Mouse (Mus musculus) hindbrain, embryonic 15.5 days (tissue): ENCODE measurements around the gene Gm20388. TPM values are rescaled to one million over a fixed set of nuclear protein-coding genes. Genes with fewer than 3 reads are reported as not detected.

ENCODE experiments used
- ATAC-seq: fragments of 200-750 bp; cut with Nextera tagmentation; 2 replicates; pipeline ENCODE4 v1.8.0; 2017; ENCODE audit warnings: low read depth, moderate number of reproducible peaks, moderate TSS enrichment; ENCODE audit not compliant: low FRiP score
- H3K27ac ChIP-seq: fragments of 300-500 bp; sonication (generic); replicated peaks from 2 replicates; pipeline ENCODE4 v1.5.1; 2015; ENCODE audit warnings: mild to moderate bottlenecking, inconsistent platforms
- H3K27me3 ChIP-seq: fragments of 300-500 bp; sonication (generic); 2 replicates; pipeline ENCODE4 v1.6.1; 2015; ENCODE audit warnings: control low read depth, inconsistent platforms
- H3K36me3 ChIP-seq: fragments of 300-500 bp; sonication (generic); 2 replicates; pipeline ENCODE4 v1.6.1; 2015; ENCODE audit warnings: control low read depth, inconsistent platforms
- H3K4me1 ChIP-seq: fragments of 300-500 bp; sonication (generic); replicated peaks from 2 replicates; pipeline ENCODE4 v1.6.1; 2015; ENCODE audit warnings: control low read depth, inconsistent platforms
- H3K4me2 ChIP-seq: fragments of 300-500 bp; sonication (generic); 2 replicates; pipeline ENCODE4 v1.6.1; 2015; ENCODE audit warnings: moderate library complexity, mild to moderate bottlenecking, inconsistent platforms
- H3K4me3 ChIP-seq: fragments of 300-500 bp; sonication (generic); 2 replicates; pipeline ENCODE4 v1.5.1; 2015; ENCODE audit warnings: mild to moderate bottlenecking, inconsistent platforms
- H3K9ac ChIP-seq: fragments of 300-500 bp; sonication (generic); 2 replicates; pipeline ENCODE4 v1.6.1; 2015; ENCODE audit warnings: inconsistent platforms
- H3K9me3 ChIP-seq: fragments of 300-500 bp; sonication (generic); 2 replicates; pipeline ENCODE4 v1.6.1; 2016; ENCODE audit warnings: control low read depth, inconsistent platforms
- WGBS: fragments of 180-500 bp; shearing (Covaris S2); methylation state at CpG from one replicate; pipeline ENCODE4 v1.1.7; 2015; 5-methylcytosine and 5-hydroxymethylcytosine counted together
- polyA plus RNA-seq: library from polyadenylated mRNA; unstranded; fragments of >200 nt; fragmentation: Nextera tagmentation; extraction: Ambion mirVana; gene quantifications from 2 replicates; pipeline ENCODE4 v1.2.1, GENCODE M21; 2015

Gene Gm20388
- polyA plus RNA-seq, 1 experiment from 2014 or later = 5.4 TPM

- no peaks in the 10 kb centered on the region for H3K4me1 ChIP-seq
- H3K9me3 ChIP-seq = no peaks in the 10 kb centered on the region
- ATAC-seq = no peak
- H3K9ac ChIP-seq = no peak overlapping the region
- 88% methylated on average over 4 of the region's 4 CpGs for WGBS
- no peaks in the 10 kb centered on the region for H3K36me3 ChIP-seq
- H3K4me3 ChIP-seq = no peak overlapping the region
- H3K27ac ChIP-seq = no peak overlapping the region
- H3K27me3 ChIP-seq = no peaks in the 10 kb centered on the region
- no peak overlapping the region for H3K4me2 ChIP-seq
Measured at GRCm38 (mm10) chr8:122140411-122140810, 2229.8 kb downstream of the Gm20388 start.

DNA sequence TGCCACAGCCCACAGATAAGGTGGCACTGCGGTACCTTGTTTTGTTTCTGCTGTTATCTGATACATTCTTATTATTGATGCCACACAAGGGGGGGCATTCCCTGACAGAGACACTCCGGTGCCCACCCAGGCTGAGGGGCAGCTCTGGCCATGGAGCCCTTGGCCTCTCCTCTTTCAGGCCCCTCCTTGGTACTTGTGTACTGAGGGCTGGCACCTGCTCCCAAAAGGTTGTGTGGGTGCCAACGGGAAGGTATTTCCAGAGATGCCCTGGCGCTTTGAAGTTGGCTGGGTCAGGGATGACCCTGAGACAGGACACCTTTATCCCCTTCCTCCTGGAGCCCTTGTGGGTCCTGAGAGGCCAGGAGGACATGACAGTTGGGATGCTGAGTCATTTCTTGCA is 2231.8 kb downstream of the Gm20388 start:
- Histone ChIP-seq H3K27ac (no peak overlapping the region), H3K4me3 (no peak overlapping the region), H3K27me3 (no peaks in the 10 kb centered on the region), H3K36me3 (no peaks in the 10 kb centered on the region), H3K4me1 (no peaks in the 10 kb centered on the region), H3K4me2 (no peak overlapping the region), H3K9me3 (no peaks in the 10 kb centered on the region), H3K9ac (no peak overlapping the region)
- WGBS = 92% methylated on average over 4 of the region's 4 CpGs
- ATAC-seq = no peak

DNA sequence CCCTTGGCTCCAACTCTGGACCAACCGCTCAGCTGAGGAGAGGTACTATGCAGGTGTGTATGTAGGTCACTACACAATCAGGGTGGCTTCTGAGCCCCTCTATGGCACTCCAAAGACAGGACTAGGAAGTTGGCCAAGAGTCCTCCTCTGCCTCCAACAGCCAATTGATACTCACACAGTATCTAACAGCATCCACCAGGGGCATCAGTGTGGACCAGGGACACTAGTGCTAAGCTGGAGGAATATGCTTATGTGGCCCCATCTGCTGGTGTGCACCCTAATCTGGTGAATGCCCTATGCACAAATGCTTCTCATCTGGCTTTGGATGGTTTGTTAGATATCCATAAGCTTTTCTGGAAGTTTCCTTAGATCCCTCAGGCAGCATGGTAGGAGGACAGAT is 2232.6 kb downstream of the Gm20388 start:
- no peak overlapping the region for H3K27ac ChIP-seq
- H3K4me1 ChIP-seq = no peaks in the 10 kb centered on the region
- H3K9ac ChIP-seq = no peak overlapping the region
- no peak for ATAC-seq
- WGBS = 96% methylated on average over 1 of the region's 1 CpGs
- no peak overlapping the region for H3K4me3 ChIP-seq
- no peak overlapping the region for H3K4me2 ChIP-seq
- H3K9me3 ChIP-seq = no peaks in the 10 kb centered on the region
- no peaks in the 10 kb centered on the region for H3K27me3 ChIP-seq
- H3K36me3 ChIP-seq = no peaks in the 10 kb centered on the region

GRCm38 (mm10) chr8:122144729-122145311 is 2234.2 kb downstream of the Gm20388 start:
- H3K4me2 ChIP-seq = no peak overlapping the region
- no peak overlapping the region for H3K9ac ChIP-seq
- WGBS = 55% methylated on average over 11 of the region's 11 CpGs

DNA sequence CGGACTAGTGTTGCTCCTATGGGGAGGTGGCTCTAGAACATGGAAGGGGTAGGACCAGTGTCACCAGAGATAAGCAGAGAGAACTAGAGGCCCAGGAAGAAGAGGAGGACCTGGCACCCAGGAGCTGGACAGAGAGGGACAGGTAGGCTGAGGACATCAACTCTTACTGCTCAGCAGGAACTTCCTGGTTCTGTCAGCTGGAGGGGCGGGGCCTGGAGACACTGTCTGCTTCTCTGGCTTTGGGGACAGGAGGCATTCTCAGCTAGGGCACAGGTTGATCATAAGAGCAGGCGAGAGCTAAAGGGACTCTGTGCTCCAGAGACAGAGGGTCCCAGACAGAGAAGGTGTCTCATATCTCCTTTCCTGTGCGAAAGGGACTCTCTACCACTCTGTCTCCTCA is 2238.4 kb downstream of the Gm20388 start:
- 84% methylated on average over 4 of the region's 4 CpGs for WGBS
- no peak overlapping the region for H3K4me2 ChIP-seq
- no peak for ATAC-seq

More at GRCm38 (mm10) chr8:122144729-122145311, 2234.2 kb downstream of the Gm20388 start:
- Histone ChIP-seq H3K27me3 (no peaks in the 10 kb centered on the region), H3K36me3 (no peaks in the 10 kb centered on the region), H3K4me3 (no peak overlapping the region), H3K4me1 (no peaks in the 10 kb centered on the region), H3K27ac (no peak overlapping the region), H3K9me3 (no peaks in the 10 kb centered on the region)
- no peak for ATAC-seq

DNA sequence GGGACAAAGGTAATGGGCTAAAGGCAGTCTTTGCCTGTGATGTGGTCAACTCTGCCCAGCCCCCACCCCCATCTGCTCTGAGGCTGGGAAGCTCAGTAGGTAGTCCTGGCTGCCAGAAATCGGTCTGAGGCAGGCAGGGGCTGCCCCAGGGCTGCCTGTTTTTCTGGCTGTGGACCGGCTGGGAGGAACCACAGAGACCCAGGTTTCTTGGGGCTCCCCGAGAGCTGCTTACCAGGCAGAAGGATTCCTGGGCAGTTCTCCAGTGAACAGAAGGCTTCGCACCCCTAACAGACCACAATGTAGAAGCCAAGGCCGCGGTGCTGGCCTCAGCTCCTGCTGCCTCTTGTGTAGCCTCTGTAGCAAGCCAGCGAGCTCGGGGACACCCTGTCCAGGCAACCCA is 2239.0 kb downstream of the Gm20388 start:
- no peaks in the 10 kb centered on the region for H3K9me3 ChIP-seq
- no peak for ATAC-seq
- H3K4me1 ChIP-seq = no peaks in the 10 kb centered on the region
- WGBS = 86% methylated on average over 8 of the region's 8 CpGs
- H3K27me3 ChIP-seq = no peaks in the 10 kb centered on the region
- no peak overlapping the region for H3K4me2 ChIP-seq
- no peak overlapping the region for H3K4me3 ChIP-seq
- H3K9ac ChIP-seq = no peak overlapping the region
- H3K27ac ChIP-seq = no peak overlapping the region
- H3K36me3 ChIP-seq = no peaks in the 10 kb centered on the region

More for the DNA sequence above, 2238.4 kb downstream of the Gm20388 start:
- no peak overlapping the region for H3K4me3 ChIP-seq
- H3K27ac ChIP-seq = no peak overlapping the region
- no peaks in the 10 kb centered on the region for H3K36me3 ChIP-seq
- H3K4me1 ChIP-seq = no peaks in the 10 kb centered on the region
- no peaks in the 10 kb centered on the region for H3K9me3 ChIP-seq
- no peak overlapping the region for H3K9ac ChIP-seq
- no peaks in the 10 kb centered on the region for H3K27me3 ChIP-seq

DNA sequence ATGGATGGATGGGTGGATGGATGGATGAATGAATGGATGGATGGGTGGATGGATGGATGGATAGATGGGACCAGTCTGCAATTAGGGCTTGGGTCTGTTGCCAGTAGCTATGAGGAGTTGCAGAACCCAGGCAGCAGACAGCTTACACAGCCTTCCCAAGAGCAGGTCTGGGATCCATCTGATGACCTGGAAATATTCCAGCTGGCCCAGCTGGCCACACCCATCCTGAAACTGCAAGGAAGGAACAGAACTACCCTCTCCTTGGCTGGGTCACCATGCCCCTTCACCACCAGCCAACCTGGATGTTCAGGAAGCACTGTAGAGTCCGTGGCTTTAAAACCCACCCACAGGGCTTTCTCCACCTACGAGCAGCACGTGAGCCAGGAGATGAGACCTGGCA is 2240.9 kb downstream of the Gm20388 start:
- H3K9me3 ChIP-seq = no peaks in the 10 kb centered on the region
- no peaks in the 10 kb centered on the region for H3K36me3 ChIP-seq
- H3K27ac ChIP-seq = no peak overlapping the region
- WGBS = 83% methylated on average over 3 of the region's 3 CpGs
- ATAC-seq = no peak
- H3K4me1 ChIP-seq = no peaks in the 10 kb centered on the region
- H3K27me3 ChIP-seq = no peaks in the 10 kb centered on the region
- H3K4me3 ChIP-seq = no peak overlapping the region
- no peak overlapping the region for H3K4me2 ChIP-seq
- H3K9ac ChIP-seq = no peak overlapping the region

DNA sequence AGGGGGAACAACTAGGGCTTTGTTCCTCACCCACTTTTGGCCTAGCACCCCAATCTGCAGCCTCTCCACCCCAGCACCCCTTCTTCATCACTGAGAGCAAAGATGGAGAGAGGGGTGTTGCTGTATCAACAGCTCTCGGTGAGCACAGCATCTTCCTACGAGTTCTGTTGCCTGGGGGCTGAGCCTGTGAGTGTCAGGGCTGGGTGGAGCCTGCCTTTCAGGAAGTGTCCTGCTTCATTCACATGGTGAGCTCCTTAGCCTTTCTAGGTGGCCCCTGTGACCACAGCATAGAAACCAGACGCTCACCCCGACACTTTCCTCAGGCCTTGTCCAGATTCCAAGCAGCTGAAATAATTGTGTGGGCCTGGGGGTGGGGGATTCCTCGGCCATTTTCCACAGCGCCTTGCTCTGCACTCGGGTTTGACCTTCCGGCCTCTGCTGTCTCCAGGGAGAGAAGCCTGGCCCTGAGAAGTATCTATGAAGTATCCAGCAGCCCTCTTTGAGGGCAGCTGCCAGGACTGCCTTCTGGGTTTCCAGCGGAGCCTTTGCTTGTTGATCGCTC is 2244.5 kb downstream of the Gm20388 start:
- Histone ChIP-seq H3K4me3 (no peak overlapping the region), H3K27ac (no peak overlapping the region), H3K9ac (no peak overlapping the region), H3K4me1 (no peaks in the 10 kb centered on the region), H3K36me3 (no peaks in the 10 kb centered on the region), H3K27me3 (no peaks in the 10 kb centered on the region), H3K9me3 (no peaks in the 10 kb centered on the region), H3K4me2 (no peak overlapping the region)
- ATAC-seq = no peak
- WGBS = 18% methylated on average over 10 of the region's 10 CpGs

GRCm38 (mm10) chr8:122155964-122156363 is 2245.3 kb downstream of the Gm20388 start:
- no peaks in the 10 kb centered on the region for H3K4me1 ChIP-seq
- ATAC-seq = no peak
- no peak overlapping the region for H3K4me2 ChIP-seq
- H3K4me3 ChIP-seq = no peak overlapping the region
- H3K9me3 ChIP-seq = no peaks in the 10 kb centered on the region
- whole genome bisulfite sequencing = 94% methylated on average over 9 of the region's 9 CpGs
- no peak overlapping the region for H3K27ac ChIP-seq
- no peaks in the 10 kb centered on the region for H3K36me3 ChIP-seq
- no peak overlapping the region for H3K9ac ChIP-seq
- no peaks in the 10 kb centered on the region for H3K27me3 ChIP-seq

GRCm38 (mm10) chr8:122157689-122158088 is 2247.0 kb downstream of the Gm20388 start:
- ATAC-seq = no peak
- Histone ChIP-seq H3K4me1 (no peaks in the 10 kb centered on the region), H3K27ac (no peak overlapping the region), H3K36me3 (no peaks in the 10 kb centered on the region), H3K9ac (no peak overlapping the region), H3K27me3 (no peaks in the 10 kb centered on the region), H3K4me3 (no peak overlapping the region), H3K9me3 (no peaks in the 10 kb centered on the region), H3K4me2 (no peak overlapping the region)
- 82% methylated on average over 12 of the region's 12 CpGs for WGBS

DNA sequence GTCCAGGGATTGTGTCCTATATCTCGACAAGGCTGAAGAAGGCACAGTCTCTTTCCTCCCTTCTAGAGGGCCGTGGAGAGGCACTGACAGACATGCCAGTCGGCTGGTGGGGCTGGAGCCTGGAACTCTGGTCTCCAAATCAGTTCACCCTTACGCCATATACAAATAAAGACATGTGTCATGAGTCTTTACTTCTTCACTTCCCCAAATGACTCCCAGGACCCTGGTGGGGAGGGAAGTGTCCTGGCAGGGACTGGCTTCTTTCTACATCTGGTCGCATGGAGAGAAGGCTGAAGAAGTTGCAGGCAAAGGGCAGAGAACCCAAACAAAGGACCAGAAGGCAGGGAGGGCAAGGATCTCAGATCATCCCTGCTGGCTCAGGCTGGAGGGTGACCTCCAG is 2249.5 kb downstream of the Gm20388 start:
- H3K27ac ChIP-seq = no peak overlapping the region
- no peaks in the 10 kb centered on the region for H3K9me3 ChIP-seq
- H3K27me3 ChIP-seq = no peaks in the 10 kb centered on the region
- no peaks in the 10 kb centered on the region for H3K4me1 ChIP-seq
- WGBS = 78% methylated on average over 5 of the region's 5 CpGs
- no peak for ATAC-seq
- no peak overlapping the region for H3K9ac ChIP-seq
- H3K36me3 ChIP-seq = no peaks in the 10 kb centered on the region
- no peak overlapping the region for H3K4me2 ChIP-seq
- H3K4me3 ChIP-seq = no peak overlapping the region

DNA sequence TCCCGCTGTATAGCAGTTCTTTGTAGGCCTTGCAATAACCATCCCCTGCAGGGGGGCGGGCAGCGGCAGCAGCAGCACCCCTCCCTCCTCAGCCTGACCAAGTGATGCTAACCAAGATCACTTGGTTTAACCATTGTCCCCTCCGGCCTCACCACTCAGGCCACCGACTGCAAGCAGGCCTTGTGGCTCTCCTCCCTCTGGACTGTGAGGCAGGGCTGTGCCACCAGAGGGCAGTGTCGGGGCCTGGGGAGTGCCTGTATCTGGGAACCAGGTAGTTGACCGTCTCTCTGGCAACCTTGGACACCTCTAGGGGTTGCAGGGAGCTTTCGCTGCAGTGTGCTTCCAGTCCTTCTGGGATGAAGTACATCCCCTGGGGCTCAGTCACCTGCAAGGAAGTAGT is 2252.4 kb downstream of the Gm20388 start:
- Histone ChIP-seq H3K4me3 (no peak overlapping the region), H3K4me1 (no peaks in the 10 kb centered on the region), H3K36me3 (no peaks in the 10 kb centered on the region), H3K27ac (no peak overlapping the region), H3K27me3 (no peaks in the 10 kb centered on the region), H3K4me2 (no peak overlapping the region), H3K9me3 (no peaks in the 10 kb centered on the region), H3K9ac (no peak overlapping the region)
- WGBS = 34% methylated on average over 8 of the region's 8 CpGs
- no peak for ATAC-seq
